Comparison of ENCODE assay signal across 8 mouse cellular contexts in the genomic region with DNA sequence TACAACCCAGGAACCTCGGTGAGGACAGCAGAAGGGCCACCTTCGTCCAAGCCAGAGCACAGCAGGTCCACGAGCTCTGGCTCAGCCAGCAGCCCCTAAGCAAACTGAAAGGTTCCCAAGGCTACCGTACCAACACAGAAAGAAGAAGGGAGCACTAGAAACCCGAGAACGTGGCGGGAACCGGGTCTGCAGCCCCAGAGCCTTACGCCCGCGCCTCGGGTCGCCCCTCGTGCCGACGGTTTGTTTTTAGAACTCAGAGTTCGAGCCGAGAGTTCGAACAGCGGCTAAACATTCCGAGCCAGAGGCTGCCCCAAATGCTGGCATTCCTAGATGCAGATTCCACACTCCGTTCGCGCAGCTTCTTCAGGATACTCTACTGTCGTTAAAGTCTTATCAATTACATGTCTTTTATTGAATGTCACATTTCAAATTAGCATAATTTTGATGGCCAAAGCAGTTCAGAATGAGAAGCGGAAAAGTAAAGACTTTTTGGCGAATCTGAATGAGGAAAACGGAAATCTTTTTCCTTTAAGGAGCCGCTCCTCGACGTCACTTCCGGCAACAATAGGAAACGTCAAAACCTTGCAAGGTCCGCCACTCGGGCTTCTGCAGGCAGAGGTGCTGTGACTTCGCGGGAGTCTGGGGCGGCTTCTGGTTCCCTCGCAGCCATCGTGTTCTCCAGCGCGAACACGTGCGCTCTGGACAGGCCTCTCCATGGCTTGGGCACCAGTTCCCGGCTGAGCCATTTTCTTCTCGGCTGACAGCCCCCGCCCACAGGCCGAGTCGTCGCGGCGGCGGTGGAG. TPM values are rescaled to one million over a fixed set of nuclear protein-coding genes. Genes with fewer than 3 reads are reported as not detected.
DNase-seq lines count a peak whose midpoint lies in the region; ATAC-seq and TF ChIP-seq lines count a peak whose summit lies in the region.

A gene (minus strand): TSS at position 490 of the 803 bp plus-strand sequence.
A gene (plus strand): TSS at position 533 of the 803 bp plus-strand sequence.

- no peaks in the 10 kb centered on the region for H3K27me3 ChIP-seq in embryonic facial prominence, embryonic 15.5 days
- no peaks in the 10 kb centered on the region for H3K27me3 ChIP-seq in limb, embryonic 14.5 days (ENCODE audit: control insufficient read depth, insufficient read depth, low read length)
- no peaks in the 10 kb centered on the region for H3K27me3 ChIP-seq in midbrain, postnatal 0 days (ENCODE audit: insufficient read depth, low read length)

- WGBS in bone marrow, adult 2 months, result under 1% methylated on average over 53 of the region's 53 CpGs
- under 1% methylated on average over 53 of the region's 53 CpGs for WGBS in embryonic facial prominence, embryonic 15.5 days
- under 1% methylated on average over 53 of the region's 53 CpGs for WGBS in limb, embryonic 14.5 days
- under 1% methylated on average over 53 of the region's 53 CpGs for WGBS in midbrain, postnatal 0 days

- H3K4me3 ChIP-seq in bone marrow, adult 2 months (replicated peaks; ENCODE audit: control insufficient read depth, low read depth, low read length), result peak within 1 kb of the TSS; percentile 98
- H3K4me3 ChIP-seq in embryonic facial prominence, embryonic 15.5 days (replicated peaks), result peak within 1 kb of the TSS; percentile 98
- H3K4me3 ChIP-seq in limb, embryonic 14.5 days (replicated peaks; ENCODE audit: low read length), result peak within 1 kb of the TSS; percentile 98
- peak within 1 kb of the TSS; percentile 85 for H3K4me3 ChIP-seq in midbrain, postnatal 0 days (ENCODE audit: low read depth, low read length)

- no peaks in the 10 kb centered on the region for H3K36me3 ChIP-seq in embryonic facial prominence, embryonic 15.5 days
- no peaks in the 10 kb centered on the region; the same call in 1 of the 2 replicates for H3K36me3 ChIP-seq in limb, embryonic 14.5 days (ENCODE audit: control insufficient read depth, insufficient read depth, low read length)
- H3K36me3 ChIP-seq in midbrain, postnatal 0 days (ENCODE audit: insufficient read depth, low read length), result no peaks in the 10 kb centered on the region

- H3K27ac ChIP-seq in bone marrow, adult 2 months (ENCODE audit: control insufficient read depth, insufficient read depth, low read depth, low read length, poor library complexity), result peak within 1 kb of the TSS; percentile 81
- H3K27ac ChIP-seq in embryonic facial prominence, embryonic 15.5 days (replicated peaks), result peak within 1 kb of the TSS; percentile 93
- peak within 1 kb of the TSS; percentile 91 for H3K27ac ChIP-seq in limb, embryonic 14.5 days (replicated peaks; ENCODE audit: low read depth, low read length)
- peak within 1 kb of the TSS; percentile 86 for H3K27ac ChIP-seq in midbrain, postnatal 0 days (ENCODE audit: low read depth, low read length)

- peak; percentile 31; the same call in 1 of the 2 replicates for TF ChIP-seq POLR2A in bone marrow, adult 2 months (IDR thresholded peaks at IDR 0.05; ENCODE audit: borderline replicate concordance, control insufficient read depth, low read depth, low read length)
- TF ChIP-seq POLR2A in limb, embryonic 14.5 days (IDR thresholded peaks at IDR 0.05; ENCODE audit: borderline replicate concordance, extremely low read depth, insufficient read depth, insufficient read length), result no peak

- peak; percentile 85 for ATAC-seq in embryonic facial prominence, embryonic 15.5 days (ENCODE audit: insufficient number of reproducible peaks, low FRiP score, low TSS enrichment, low read depth)
- ATAC-seq in limb, embryonic 14.5 days (ENCODE audit: low FRiP score, low read depth), result peak; percentile 88
- ATAC-seq in midbrain, postnatal 0 days (ENCODE audit: low FRiP score), result peak; percentile 90

- peak; percentile 94 for DNase-seq in 416B (ENCODE audit: low read depth)
- peak; percentile 83 for DNase-seq in heart, adult 8-10 months (ENCODE audit: low spot score)
- DNase-seq in kidney, adult 9 months, result peak; percentile 88
- DNase-seq in limb, embryonic 14.5 days (ENCODE audit: low spot score), result peak; percentile 89
- DNase-seq in midbrain, postnatal 0 days (ENCODE audit: low spot score), result peak; percentile 96
- peak; percentile 46 to 72 for DNase-seq in spleen, postnatal 14 days (ENCODE audit: low spot score in 2 of 2)

- H3K9ac ChIP-seq in embryonic facial prominence, embryonic 15.5 days, result peak within 1 kb of the TSS; percentile 69
- peak within 1 kb of the TSS; percentile 86 for H3K9ac ChIP-seq in limb, embryonic 14.5 days (ENCODE audit: low read depth, low read length, severe bottlenecking)
- H3K9ac ChIP-seq in midbrain, postnatal 0 days (replicated peaks; ENCODE audit: low read length, poor library complexity, severe bottlenecking), result peak within 1 kb of the TSS; percentile 69

- no peaks in the 10 kb centered on the region for H3K9me3 ChIP-seq in embryonic facial prominence, embryonic 15.5 days (replicated peaks)
- H3K9me3 ChIP-seq in limb, embryonic 14.5 days (ENCODE audit: control insufficient read depth, low read length), result no peaks in the 10 kb centered on the region
- no peaks in the 10 kb centered on the region for H3K9me3 ChIP-seq in midbrain, postnatal 0 days (ENCODE audit: low read length)

- peaks cover 1% of the 10 kb centered on the region; the same call in 1 of the 2 replicates for H3K4me1 ChIP-seq in bone marrow, adult 2 months (ENCODE audit: control insufficient read depth, insufficient read depth, low read length)
- H3K4me1 ChIP-seq in embryonic facial prominence, embryonic 15.5 days, result peaks cover 11% of the 10 kb centered on the region; the same call in 1 of the 2 replicates
- H3K4me1 ChIP-seq in limb, embryonic 14.5 days (ENCODE audit: control insufficient read depth, insufficient read depth, low read length), result 0 out of 2 replicates have a peak, but pooled peaks cover 6% of the 10 kb centered on the region
- no peaks in the 10 kb centered on the region for H3K4me1 ChIP-seq in midbrain, postnatal 0 days (ENCODE audit: insufficient read depth, low read length)

- TF ChIP-seq CTCF in bone marrow, adult 2 months (IDR thresholded peaks at IDR 0.05; ENCODE audit: control insufficient read depth, insufficient read depth, low read length), result no peak
- no peak for TF ChIP-seq CTCF in midbrain, postnatal 0 days (IDR thresholded peaks at IDR 0.05)

- peak within 1 kb of the TSS; percentile 51 for H3K4me2 ChIP-seq in embryonic facial prominence, embryonic 15.5 days (replicated peaks)
- H3K4me2 ChIP-seq in limb, embryonic 14.5 days (replicated peaks; ENCODE audit: low read depth, low read length, severe bottlenecking), result peak within 1 kb of the TSS; percentile 64
- peak within 1 kb of the TSS; percentile 63 for H3K4me2 ChIP-seq in midbrain, postnatal 0 days (ENCODE audit: low read depth, low read length, poor library complexity, severe bottlenecking)

RNA-seq across cellular contexts. Expression of the first gene that starts in this region (rescaled TPM):
- 17.4 and 23.3 TPM in 2 replicates for polyA plus RNA-seq in bone marrow, adult 2 months (2011; ENCODE audit: insufficient read depth, insufficient read length, low replicate concordance, missing spikeins)
- polyA plus RNA-seq in embryonic facial prominence, embryonic 15.5 days (2015; fragmentation: Nextera tagmentation; extraction: Ambion mirVana), result 32.7 and 36.8 TPM in 2 replicates
- total RNA-seq in heart, adult 8-10 months (2022), result 10 to 100 TPM; 10.8 to 13.4 (median 11.8) TPM
- polyA plus RNA-seq in limb, embryonic 14.5 days (2012; rRNA removed), result 36.0 and 38.4 TPM in 2 replicates
- polyA plus RNA-seq in limb, embryonic 14.5 days (2014; fragmentation: Nextera tagmentation; extraction: Ambion mirVana), result 32.5 and 37.3 TPM in 2 replicates
- total RNA-seq in midbrain, postnatal 0 days (2014; rRNA removed), result 29.3 and 29.7 TPM in 2 replicates
- polyA plus RNA-seq in midbrain, postnatal 0 days (2015; fragmentation: Nextera tagmentation; extraction: Ambion mirVana), result 19.0 and 21.1 TPM in 2 replicates

RNA-seq across cellular contexts. Expression of the second gene that starts in this region (rescaled TPM):
- 11.2 and 15.8 TPM in 2 replicates for polyA plus RNA-seq in bone marrow, adult 2 months (2011; ENCODE audit: insufficient read depth, insufficient read length, low replicate concordance, missing spikeins)
- 38.9 and 40.2 TPM in 2 replicates for polyA plus RNA-seq in embryonic facial prominence, embryonic 15.5 days (2015; fragmentation: Nextera tagmentation; extraction: Ambion mirVana)
- 10 to 100 TPM; 52.0 to 63.1 (median 59.0) TPM for total RNA-seq in heart, adult 8-10 months (2022)
- polyA plus RNA-seq in limb, embryonic 14.5 days (2012; rRNA removed), result 17.0 and 21.1 TPM in 2 replicates
- polyA plus RNA-seq in limb, embryonic 14.5 days (2014; fragmentation: Nextera tagmentation; extraction: Ambion mirVana), result 41.8 and 47.8 TPM in 2 replicates
- total RNA-seq in midbrain, postnatal 0 days (2014; rRNA removed), result 18.2 and 20.7 TPM in 2 replicates
- polyA plus RNA-seq in midbrain, postnatal 0 days (2015; fragmentation: Nextera tagmentation; extraction: Ambion mirVana), result 36.2 and 39.6 TPM in 2 replicates

Comparison
In these comparisons a context has a peak if more than half of its experiments do, and no peak if none do; other contexts are left out.
1. Peak in every context shown above with its lines: DNase-seq, ATAC-seq, H3K4me3 ChIP-seq and H3K27ac ChIP-seq.